Mouse (Mus musculus) testis, adult 2 months (tissue): ENCODE data around the gene Hoxd9.

ENCODE experiments used
- CTCF ChIP-seq: fragments of 200-500 bp; IDR thresholded peaks from 2 replicates; pipeline ENCODE4 v1.5.1; 2012; ENCODE audit warnings: low read depth, mild to moderate bottlenecking, inconsistent platforms, low read length, moderate library complexity; ENCODE audit not compliant: control insufficient read depth, insufficient read depth, insufficient replicate concordance
- POLR2A ChIP-seq: fragments of 200-500 bp; IDR thresholded peaks from 2 replicates; pipeline ENCODE4 v1.6.1; 2012; ENCODE audit warnings: low read depth, mild to moderate bottlenecking, inconsistent platforms, low read length, moderate library complexity; ENCODE audit not compliant: control insufficient read depth

GRCm38 (mm10) chr2:74678891-74679595 is 18.5 kb upstream of the Hoxd9 start, which contains the start of gene Hoxd11:
- TF ChIP-seq CTCF (no peak), POLR2A (no peak)
